Mouse (Mus musculus) fibroblast of lung, adult 2 months (primary cell): ENCODE measurements at regions not wholly inside any gene's neighbourhood (a gene's known extent, or its start where the extent isn't known, plus 50 kb on each side); places are given as distances from the start of the nearest gene placed in this dataset.

Source experiments
- DNase-seq: peaks from one replicate; pipeline ENCODE4 v3.0.0-alpha.2; 2011; ENCODE audit warnings: low read depth

DNA sequence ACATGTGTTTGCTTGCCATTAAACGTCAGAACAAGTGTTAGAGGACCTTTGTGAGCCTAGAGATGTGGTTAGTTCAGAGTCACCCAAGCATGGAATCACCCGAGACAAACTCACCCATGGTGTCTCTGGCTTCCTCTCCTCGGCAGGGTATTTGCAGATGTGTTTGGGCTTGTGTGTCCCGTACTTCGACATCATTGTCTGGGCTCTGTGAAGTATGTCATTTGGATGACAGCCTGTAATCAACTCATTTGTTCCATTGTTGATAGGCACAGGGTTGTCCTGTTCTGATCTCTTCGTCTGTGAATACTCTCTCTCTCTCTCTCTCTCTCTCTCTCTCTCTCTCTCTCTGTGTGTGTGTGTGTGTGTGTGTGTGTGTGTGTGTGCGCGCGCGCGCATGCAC lies 277.8 kb upstream of the Dynlrb2 start:
- DNase-seq = no peak

DNA sequence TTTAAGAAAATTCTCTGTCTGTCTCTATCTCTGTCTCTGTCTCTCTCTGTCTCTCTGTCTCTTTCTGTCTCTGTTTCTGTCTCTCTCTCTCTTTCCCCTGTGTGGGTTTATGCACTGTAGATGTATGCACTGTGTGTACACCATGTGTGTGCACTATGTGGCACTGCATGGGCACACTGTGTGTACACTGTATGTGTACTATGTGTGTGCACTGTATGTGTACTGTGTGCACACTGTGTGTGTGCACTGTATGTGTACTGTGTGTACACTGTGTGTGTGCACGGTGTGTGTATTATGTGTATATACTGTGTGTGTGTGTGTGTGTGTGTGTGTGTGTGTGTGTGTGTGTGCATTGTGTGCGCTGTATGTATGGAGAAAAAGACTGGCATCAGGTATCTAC lies 281.5 kb upstream of the Dynlrb2 start:
- DNase-seq = no peak

- no peak for DNase-seq
Observed at GRCm38 (mm10) chr8:116215909-116216308, 288.9 kb upstream of the Dynlrb2 start.

GRCm38 (mm10) chr8:116215286-116215860 lies 289.4 kb upstream of the Dynlrb2 start:
- no peak for DNase-seq

GRCm38 (mm10) chr8:116203631-116204030 lies 301.1 kb upstream of the Dynlrb2 start:
- DNase-seq = peak; percentile 8

DNA sequence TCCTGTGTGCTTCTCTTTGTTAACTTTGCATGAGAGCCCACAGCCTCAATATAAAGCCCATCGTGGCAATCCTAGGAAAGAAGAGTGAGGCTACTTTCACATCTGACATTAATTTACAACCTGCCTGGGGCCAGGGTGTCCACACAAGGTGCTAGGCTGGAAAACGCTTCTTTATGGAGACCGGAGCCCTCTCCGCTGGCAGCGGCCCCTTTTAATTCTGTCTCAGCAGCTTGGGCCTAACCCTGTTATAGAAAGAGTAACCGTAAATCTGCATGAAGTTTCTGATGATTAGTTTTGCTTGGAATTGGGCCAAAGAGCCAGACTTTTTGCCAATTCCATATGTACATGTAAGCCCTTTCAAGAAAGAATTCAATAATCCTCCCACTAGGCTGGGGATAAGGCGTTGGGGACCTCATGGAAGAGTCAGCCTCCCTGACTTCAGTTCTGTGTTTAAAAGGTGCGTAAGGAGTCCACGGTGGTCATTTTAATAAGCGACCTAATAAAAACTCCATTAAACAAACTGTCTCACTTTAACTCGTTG lies 304.2 kb upstream of the Dynlrb2 start:
- no peak for DNase-seq

GRCm38 (mm10) chr8:116196623-116197184 lies 308.1 kb upstream of the Dynlrb2 start:
- no peak for DNase-seq

- no peak for DNase-seq
Observed at GRCm38 (mm10) chr8:116192096-116192495, 312.7 kb upstream of the Dynlrb2 start.

DNA sequence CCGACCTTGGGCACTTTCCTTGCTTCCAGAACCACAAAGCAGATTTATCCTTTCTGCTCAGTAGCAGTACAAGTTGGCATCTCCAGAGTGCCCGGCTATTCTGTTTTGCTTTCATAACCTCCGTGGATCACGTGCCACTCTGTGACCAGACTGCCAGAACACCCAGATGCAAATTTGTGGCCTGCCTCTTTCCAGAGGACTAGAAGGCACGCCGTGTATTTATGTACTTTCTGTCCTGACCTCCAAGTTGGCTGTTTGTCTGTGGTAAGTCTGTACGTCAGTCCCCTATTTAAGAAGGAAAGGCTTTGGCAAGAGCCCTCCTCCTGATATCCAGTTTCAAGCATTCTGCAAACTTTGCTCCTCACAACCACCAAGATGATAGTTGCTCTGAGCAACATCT lies 319.6 kb upstream of the Dynlrb2 start:
- no peak for DNase-seq

DNA sequence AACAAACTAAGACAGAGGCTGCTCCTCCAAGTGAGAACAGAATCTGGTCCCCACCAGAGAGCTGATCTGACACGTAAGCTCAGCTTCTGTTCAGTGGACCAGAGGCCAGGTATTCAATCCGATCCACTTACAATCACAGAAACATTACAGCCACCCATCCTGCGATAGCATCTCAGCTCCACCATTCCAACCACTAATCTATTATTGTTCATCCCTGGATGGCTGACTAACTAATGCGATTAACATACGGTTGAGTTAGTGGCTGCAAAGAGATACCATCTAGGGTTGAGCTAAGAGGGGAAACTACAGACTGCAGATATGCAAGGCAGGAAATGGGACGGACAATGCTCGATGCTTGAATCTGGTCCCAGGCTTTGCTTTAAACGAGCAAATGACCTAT lies 320.5 kb upstream of the Dynlrb2 start:
- DNase-seq = no peak

GRCm38 (mm10) chr8:116177946-116178345 lies 326.8 kb upstream of the Dynlrb2 start:
- no peak for DNase-seq

- DNase-seq = no peak
Observed at GRCm38 (mm10) chr8:116174891-116175290, 329.9 kb upstream of the Dynlrb2 start.

DNA sequence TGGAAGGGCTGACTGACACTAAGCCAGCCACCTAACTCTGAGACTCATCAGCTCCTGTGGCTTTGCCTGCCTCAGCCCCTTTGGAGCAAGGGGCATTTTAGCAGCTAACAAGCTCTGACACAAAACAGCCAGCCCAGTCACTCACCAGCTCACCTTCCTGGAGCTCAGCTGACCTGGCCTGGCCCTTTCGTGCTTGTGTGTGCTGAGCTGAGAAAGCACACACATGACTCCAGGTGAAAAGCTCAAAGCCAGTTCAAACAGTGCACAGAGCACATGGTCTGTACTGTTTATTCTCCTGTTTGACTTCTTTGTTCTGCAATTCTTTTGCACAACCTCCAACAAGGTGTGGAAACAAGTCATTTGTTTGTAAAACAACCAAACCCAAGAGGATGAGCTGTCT lies 330.8 kb upstream of the Dynlrb2 start:
- no peak for DNase-seq

DNA sequence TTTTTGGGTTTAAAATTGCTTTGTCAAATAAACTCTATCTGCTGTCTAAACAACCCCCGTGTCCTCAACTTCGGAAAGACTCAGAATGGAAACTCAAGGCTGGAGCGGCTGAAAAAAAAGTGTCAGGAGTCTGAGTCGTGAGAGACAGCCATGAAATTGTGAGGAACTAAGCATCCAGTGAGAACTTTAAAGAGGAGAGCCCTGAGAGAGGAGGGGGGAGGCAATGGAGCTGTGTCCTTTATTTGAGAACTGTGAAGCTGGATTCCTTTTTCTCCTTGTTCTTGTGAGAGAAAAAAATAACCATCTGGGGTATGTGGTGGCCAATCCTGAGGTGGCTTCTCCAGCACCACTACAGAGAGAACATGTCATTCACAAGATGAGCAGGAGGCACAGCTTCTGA lies 336.9 kb upstream of the Dynlrb2 start:
- DNase-seq = no peak

DNA sequence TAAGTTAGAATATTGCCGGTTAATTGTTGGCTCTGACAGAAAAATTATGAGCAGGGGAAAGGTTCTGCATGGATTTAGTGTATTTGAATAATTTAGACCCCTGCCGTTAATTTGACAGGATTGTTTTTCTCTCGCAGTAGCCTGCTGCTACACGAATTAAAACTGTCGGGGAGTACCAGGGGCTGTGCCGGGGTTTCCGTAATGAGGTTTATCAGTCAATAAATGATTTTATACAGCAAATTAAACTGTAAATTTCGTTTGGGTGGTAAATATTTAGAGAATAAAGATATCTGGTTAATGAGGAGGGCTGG lies 339.8 kb upstream of the Dynlrb2 start:
- DNase-seq = no peak

DNA sequence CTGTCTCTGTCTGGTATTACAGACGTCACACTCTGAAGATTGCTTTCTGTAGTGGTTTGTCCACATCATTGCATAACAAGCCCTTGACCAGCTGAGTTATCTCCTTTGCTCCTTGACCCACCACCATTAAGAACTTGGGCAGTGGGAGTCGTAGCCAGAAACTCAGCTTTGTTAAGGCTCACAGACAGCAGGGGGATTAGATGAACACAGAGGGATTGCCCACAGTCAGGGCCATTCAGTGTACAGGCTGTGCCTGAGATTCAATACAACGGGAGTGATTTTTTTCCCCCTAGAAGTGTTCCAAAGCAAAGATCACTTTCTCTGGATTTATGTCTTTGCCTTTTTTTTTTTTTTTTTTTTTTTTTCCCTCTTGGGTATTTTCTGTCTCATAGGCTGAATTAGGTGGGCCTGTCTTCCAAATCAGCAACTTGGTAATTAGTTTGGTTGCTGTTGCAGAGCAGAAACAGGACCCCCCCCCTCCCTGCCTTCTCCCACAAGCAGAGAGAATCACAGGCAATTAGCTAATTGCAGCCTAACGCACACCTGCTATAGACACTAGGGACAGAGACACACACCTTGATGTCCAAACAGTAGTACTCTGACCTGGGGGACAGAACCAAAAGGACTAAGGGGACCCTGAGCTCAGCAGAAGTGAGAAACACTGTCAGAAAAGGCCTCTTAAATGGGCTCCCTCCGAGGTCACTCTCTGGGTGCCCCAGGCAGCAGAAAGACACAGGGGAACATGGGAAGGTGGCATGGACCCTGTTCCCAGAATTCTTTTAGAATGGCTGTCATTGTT lies 340.4 kb upstream of the Dynlrb2 start:
- no peak for DNase-seq

DNA sequence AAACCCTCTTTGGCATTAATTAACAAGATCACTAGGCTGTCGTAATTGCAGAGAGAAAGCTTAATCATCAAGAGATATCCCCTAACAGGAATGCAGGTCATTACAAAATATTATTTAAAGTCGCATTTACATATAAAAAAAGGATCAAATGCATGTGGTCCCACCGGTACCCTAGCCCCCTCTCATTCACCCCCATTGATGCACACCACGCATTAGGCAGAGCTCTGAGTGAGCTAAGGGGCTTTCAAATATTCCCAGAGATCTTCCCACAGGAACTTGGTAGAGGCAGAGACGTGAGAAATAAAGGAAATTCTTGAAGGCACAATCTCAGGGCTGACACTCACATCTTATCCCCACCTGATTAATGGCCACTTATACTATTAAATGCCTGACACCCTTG lies 343.8 kb upstream of the Dynlrb2 start:
- DNase-seq = no peak

- peak; percentile 62 for DNase-seq
Observed at GRCm38 (mm10) chr8:116143687-116144573, 360.8 kb upstream of the Dynlrb2 start.

GRCm38 (mm10) chr8:116141363-116141762 lies 363.4 kb upstream of the Dynlrb2 start:
- DNase-seq = no peak

DNA sequence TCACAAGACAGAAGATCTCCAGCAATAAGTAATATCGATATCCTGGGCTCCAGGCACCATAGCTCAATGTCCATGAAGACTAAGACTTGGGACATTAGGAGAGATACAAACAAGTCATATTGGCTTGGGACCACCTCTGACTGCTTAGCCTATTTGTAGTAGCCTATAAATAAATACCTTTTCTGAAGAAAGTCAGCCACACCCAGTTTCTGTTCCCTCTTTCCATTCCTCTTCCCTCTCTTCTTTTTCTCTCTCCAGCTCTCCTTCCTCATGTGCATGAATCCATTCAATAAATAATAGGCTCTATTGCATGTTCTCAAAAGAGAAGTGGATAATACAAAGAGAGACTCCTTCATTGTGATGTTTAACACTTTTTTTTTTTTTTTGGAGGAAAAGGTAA lies 364.8 kb upstream of the Dynlrb2 start:
- DNase-seq = no peak

DNA sequence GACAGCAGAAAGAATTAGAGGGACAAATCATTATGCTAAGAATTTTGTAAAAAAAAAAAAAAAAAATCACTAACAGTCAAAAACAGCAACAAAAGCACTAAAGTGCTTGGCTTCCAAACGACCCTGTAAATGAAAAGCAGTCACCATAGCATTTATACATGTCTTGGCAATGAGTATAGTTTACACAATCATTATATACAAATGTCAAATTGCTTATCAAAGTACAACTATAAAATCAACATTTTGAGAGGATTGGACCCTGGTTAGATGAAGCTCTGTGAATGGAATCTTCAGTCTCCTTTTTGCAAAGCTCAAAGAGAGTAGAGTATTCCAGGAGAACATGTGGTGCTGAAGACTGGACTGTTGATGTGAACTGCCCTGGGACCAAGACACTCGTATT lies 367.0 kb upstream of the Dynlrb2 start:
- DNase-seq = no peak

DNA sequence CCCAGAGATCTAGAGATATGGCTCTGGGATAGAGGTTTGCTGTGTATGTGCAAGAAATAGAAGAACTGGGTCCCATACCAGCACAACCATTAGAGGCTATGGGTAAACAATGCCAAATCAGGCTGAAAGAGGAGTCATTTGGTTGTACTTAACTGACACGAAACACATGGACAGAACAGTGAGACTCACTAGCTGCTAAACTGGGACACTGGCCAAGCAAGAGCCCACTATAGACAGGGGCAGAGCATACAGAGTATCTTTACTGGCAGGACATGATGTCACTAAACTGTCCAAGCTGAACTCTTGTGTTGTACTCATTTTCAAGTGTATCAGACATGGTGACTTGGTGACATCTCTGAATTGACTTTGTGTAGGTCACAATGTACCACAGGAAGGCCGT lies 371.3 kb upstream of the Dynlrb2 start:
- no peak for DNase-seq

DNA sequence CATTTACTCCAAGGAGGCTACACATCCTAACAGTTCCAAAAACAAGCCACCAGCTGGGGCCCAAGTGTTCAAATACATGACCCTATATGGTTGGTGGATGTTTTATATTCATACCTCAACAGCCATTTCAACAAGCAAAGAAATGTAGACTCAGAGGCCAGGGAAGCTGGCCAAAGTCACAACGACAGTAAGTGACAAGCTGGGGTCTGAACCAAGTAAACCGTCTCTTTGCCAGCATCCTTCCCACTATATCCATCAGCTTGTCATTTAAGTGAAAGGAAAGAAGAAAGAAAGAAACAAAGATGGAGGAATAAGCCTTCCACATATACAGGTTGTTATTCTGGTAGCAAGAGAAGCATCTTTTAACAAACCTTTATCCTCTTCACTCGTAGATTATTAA lies 371.7 kb upstream of the Dynlrb2 start:
- no peak for DNase-seq
